Mouse (Mus musculus) liver, embryonic 12.5 days (tissue): ENCODE measurements at regions not wholly inside any gene's neighbourhood (a gene's known extent, or its start where the extent isn't known, plus 50 kb on each side); places are given as distances from the start of the nearest gene placed in this dataset.
A peak's percentile ranks its signal among the peaks of the same experiment; 100 is the strongest.
"Not testable (repeated sequence)": the region's sequence is repeated elsewhere in the genome, so short reads cannot be mapped to it uniquely, and the experiment has no call there.

Experiments
- ATAC-seq: fragments of 200-750 bp; cut with Nextera tagmentation; 2 replicates; pipeline ENCODE4 v1.8.0; 2017; ENCODE audit warnings: moderate number of reproducible peaks, mild to moderate bottlenecking, moderate library complexity
- H3K27ac ChIP-seq: fragments of 300-500 bp; sonication (generic); 2 replicates; pipeline ENCODE4 v1.5.1; 2016; ENCODE audit warnings: mild to moderate bottlenecking
- H3K27me3 ChIP-seq: fragments of 300-500 bp; sonication (generic); replicated peaks from 2 replicates; pipeline ENCODE4 v1.6.1; 2016; ENCODE audit warnings: mild to moderate bottlenecking, moderate library complexity
- H3K36me3 ChIP-seq: fragments of 300-500 bp; sonication (generic); 2 replicates; pipeline ENCODE4 v1.6.1; 2016; ENCODE audit warnings: mild to moderate bottlenecking, moderate library complexity
- H3K4me1 ChIP-seq: fragments of 300-500 bp; sonication (generic); 2 replicates; pipeline ENCODE4 v1.6.1; 2016
- H3K4me2 ChIP-seq: fragments of 300-500 bp; sonication (generic); 2 replicates; pipeline ENCODE4 v1.6.1; 2016; ENCODE audit warnings: mild to moderate bottlenecking, moderate library complexity
- H3K4me3 ChIP-seq: fragments of 300-500 bp; sonication (generic); 2 replicates; pipeline ENCODE4 v1.5.1; 2016; ENCODE audit warnings: mild to moderate bottlenecking, moderate library complexity
- H3K9ac ChIP-seq: fragments of 300-500 bp; sonication (generic); 2 replicates; pipeline ENCODE4 v1.6.1; 2016; ENCODE audit warnings: mild to moderate bottlenecking, moderate library complexity
- H3K9me3 ChIP-seq: fragments of 300-500 bp; sonication (generic); replicated peaks from 2 replicates; pipeline ENCODE4 v1.6.1; 2016; ENCODE audit warnings: mild to moderate bottlenecking, moderate library complexity
- WGBS: fragments of 180-500 bp; shearing (Covaris S2); methylation state at CpG from one replicate; pipeline ENCODE4 v1.1.7; 2016; ENCODE audit not compliant: insufficient replicate concordance; 5-methylcytosine and 5-hydroxymethylcytosine counted together

GRCm38 (mm10) chr7:106616932-106617331, 63.5 kb downstream of the Olfr693 start:
- ATAC-seq, H3K9ac ChIP-seq, H3K36me3 ChIP-seq, H3K4me3 ChIP-seq, H3K4me1 ChIP-seq, H3K27me3 ChIP-seq, H3K27ac ChIP-seq, H3K9me3 ChIP-seq: not testable (repeated sequence)
- 0 out of 2 replicates have a peak overlapping the region, but pooled peaks have one; percentile 10 for H3K4me2 ChIP-seq
- WGBS, result 23% methylated on average over 5 of the region's 5 CpGs

- no peak for ATAC-seq
- no peak overlapping the region for H3K27ac ChIP-seq
- H3K4me1 ChIP-seq, result no peaks in the 10 kb centered on the region
- no peaks in the 10 kb centered on the region for H3K27me3 ChIP-seq
- 81% methylated on average over 1 of the region's 1 CpGs for whole genome bisulfite sequencing
- no peaks in the 10 kb centered on the region for H3K36me3 ChIP-seq
- no peak overlapping the region for H3K9ac ChIP-seq
- no peak overlapping the region for H3K4me3 ChIP-seq
- H3K9me3 ChIP-seq, result no peaks in the 10 kb centered on the region
- H3K4me2 ChIP-seq, result no peak overlapping the region
Measured at GRCm38 (mm10) chr7:106612723-106613122, 67.7 kb downstream of the Olfr693 start.

GRCm38 (mm10) chr7:106580424-106580823, 100.0 kb downstream of the Olfr693 start:
- Histone ChIP-seq H3K4me3 (no peak overlapping the region), H3K27ac (no peak overlapping the region), H3K4me1 (no peaks in the 10 kb centered on the region), H3K36me3 (no peaks in the 10 kb centered on the region), H3K9me3 (no peaks in the 10 kb centered on the region), H3K9ac (no peak overlapping the region), H3K27me3 (no peaks in the 10 kb centered on the region), H3K4me2 (no peak overlapping the region)
- WGBS, result 74% methylated on average over 3 of the region's 3 CpGs
- no peak for ATAC-seq

GRCm38 (mm10) chr7:106568251-106568650, 112.1 kb downstream of the Olfr693 start:
- not testable (repeated sequence) for H3K9ac ChIP-seq, ATAC-seq, H3K27ac ChIP-seq, H3K4me1 ChIP-seq, H3K9me3 ChIP-seq, H3K4me3 ChIP-seq, H3K36me3 ChIP-seq, H3K4me2 ChIP-seq, H3K27me3 ChIP-seq
- WGBS, result 63% methylated on average over 2 of the region's 2 CpGs

GRCm38 (mm10) chr7:106550881-106551575, 129.4 kb downstream of the Olfr693 start:
- no peaks in the 10 kb centered on the region for H3K4me1 ChIP-seq
- no peak overlapping the region for H3K9ac ChIP-seq
- H3K9me3 ChIP-seq, result no peaks in the 10 kb centered on the region
- H3K27ac ChIP-seq, result no peak overlapping the region
- no peak overlapping the region for H3K4me2 ChIP-seq
- no peaks in the 10 kb centered on the region for H3K27me3 ChIP-seq
- ATAC-seq, result no peak
- WGBS, result 35% methylated on average over 2 of the region's 2 CpGs
- no peaks in the 10 kb centered on the region for H3K36me3 ChIP-seq
- H3K4me3 ChIP-seq, result no peak overlapping the region

- H3K27ac ChIP-seq, H3K9me3 ChIP-seq, H3K36me3 ChIP-seq, H3K4me2 ChIP-seq, H3K4me3 ChIP-seq, H3K9ac ChIP-seq, H3K4me1 ChIP-seq, H3K27me3 ChIP-seq: not testable (repeated sequence)
- 33% methylated on average over 2 of the region's 2 CpGs for WGBS
- 0 out of 2 replicates have a peak, but pooled peaks have one; percentile 47 for ATAC-seq
Measured at GRCm38 (mm10) chr7:106529433-106530102, 150.8 kb downstream of the Olfr693 start.

- not testable (repeated sequence) for H3K36me3 ChIP-seq, H3K9me3 ChIP-seq, H3K27me3 ChIP-seq, H3K4me1 ChIP-seq, H3K27ac ChIP-seq, H3K4me3 ChIP-seq, H3K4me2 ChIP-seq, H3K9ac ChIP-seq
- 20% methylated on average over 2 of the region's 2 CpGs for WGBS
- peak; percentile 59; the same call in 1 of the 2 replicates for ATAC-seq
Measured at GRCm38 (mm10) chr7:106529023-106529422, 151.4 kb downstream of the Olfr693 start.

GRCm38 (mm10) chr7:106494851-106495250, 185.5 kb downstream of the Olfr693 start:
- H3K27me3 ChIP-seq, result no peaks in the 10 kb centered on the region
- no peak for ATAC-seq

More at GRCm38 (mm10) chr7:106494851-106495250, 185.5 kb downstream of the Olfr693 start:
- Histone ChIP-seq H3K9me3 (no peaks in the 10 kb centered on the region), H3K36me3 (no peaks in the 10 kb centered on the region), H3K4me3 (no peak overlapping the region), H3K9ac (no peak overlapping the region), H3K27ac (no peak overlapping the region), H3K4me1 (no peaks in the 10 kb centered on the region), H3K4me2 (no peak overlapping the region)
- WGBS, result 64% methylated on average over 2 of the region's 2 CpGs
